Mouse (Mus musculus): ENCODE measurements around the gene Gm5294. TPM values are rescaled to one million over a fixed set of nuclear protein-coding genes. Genes with fewer than 3 reads are reported as not detected.

Gene Gm5294
- not detected in 2 replicates for total RNA-seq (2014; rRNA removed)
- 0.25 TPM in 1 of 2 replicates, not detected in the other for polyA plus RNA-seq (2015; fragmentation: Nextera tagmentation; extraction: Ambion mirVana)

DNA sequence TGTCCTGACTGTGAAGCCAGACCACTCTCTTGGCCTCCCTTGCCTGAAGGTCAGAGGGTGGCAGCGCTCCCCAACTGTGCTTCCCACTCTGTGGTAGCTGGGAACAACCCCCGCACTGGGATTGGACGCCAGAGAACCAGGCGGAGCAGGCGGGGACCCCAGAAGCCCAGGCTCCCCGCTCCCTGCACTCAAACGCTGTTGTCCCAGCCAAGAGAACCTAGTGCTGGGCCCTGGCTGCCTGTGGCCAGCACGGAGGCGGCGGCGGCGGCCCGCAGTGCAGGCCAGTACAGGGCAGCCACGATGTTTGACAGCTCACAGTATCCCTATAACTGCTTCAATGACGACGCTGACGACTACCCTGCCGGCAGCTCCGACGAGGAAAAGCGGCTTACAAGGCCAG is at the start of gene Gm5294:
Gene Gm5294 (plus strand): TSS at position 301 of the 400 bp plus-strand sequence.
- Histone ChIP-seq H3K27ac (ENCODE audit: low read depth, low read length) (no peak within 1 kb of the TSS), H3K9me3 (ENCODE audit: low read length) (no peaks in the 10 kb centered on the region), H3K4me3 (ENCODE audit: low read depth, low read length) (peak within 1 kb of the TSS; percentile 28), H3K4me2 (ENCODE audit: low read depth, low read length, poor library complexity, severe bottlenecking) (peak within 1 kb of the TSS; percentile 49), H3K27me3 (ENCODE audit: insufficient read depth, low read length) (peaks cover 32% of the 10 kb centered on the region), H3K36me3 (ENCODE audit: insufficient read depth, low read length) (no peaks in the 10 kb centered on the region), H3K4me1 (ENCODE audit: insufficient read depth, low read length) (peaks cover 6% of the 10 kb centered on the region; the same call in 1 of the 2 replicates), H3K9ac (replicated peaks; ENCODE audit: low read length, poor library complexity, severe bottlenecking) (no peak within 1 kb of the TSS)
- DNase-seq (ENCODE audit: low spot score), result no peak
- WGBS, result 12% methylated on average over 21 of the region's 21 CpGs
- no peak for ATAC-seq (ENCODE audit: low FRiP score)
- TF ChIP-seq CTCF (IDR thresholded peaks at IDR 0.05), result no peak

- H3K4me1 ChIP-seq (ENCODE audit: insufficient read depth, low read length), result peaks cover 9% of the 10 kb centered on the region
- no peak overlapping the region for H3K9ac ChIP-seq (replicated peaks; ENCODE audit: low read length, poor library complexity, severe bottlenecking)
- H3K4me2 ChIP-seq (ENCODE audit: low read depth, low read length, poor library complexity, severe bottlenecking), result no peak overlapping the region
- peaks cover 47% of the 10 kb centered on the region for H3K36me3 ChIP-seq (ENCODE audit: insufficient read depth, low read length)
- DNase-seq (ENCODE audit: low spot score) (no peak), ATAC-seq (ENCODE audit: low FRiP score) (no peak)
- H3K4me3 ChIP-seq (ENCODE audit: low read depth, low read length), result no peak overlapping the region
- no peaks in the 10 kb centered on the region for H3K9me3 ChIP-seq (ENCODE audit: low read length)
- 94% methylated on average over 5 of the region's 5 CpGs for WGBS
- H3K27me3 ChIP-seq (ENCODE audit: insufficient read depth, low read length), result no peaks in the 10 kb centered on the region
- H3K27ac ChIP-seq (ENCODE audit: low read depth, low read length), result no peak overlapping the region
- no peak for TF ChIP-seq CTCF (IDR thresholded peaks at IDR 0.05)
These were observed 44.8 kb upstream of the Gm5294 start for GRCm38 (mm10) chr5:138775096-138775495.

DNA sequence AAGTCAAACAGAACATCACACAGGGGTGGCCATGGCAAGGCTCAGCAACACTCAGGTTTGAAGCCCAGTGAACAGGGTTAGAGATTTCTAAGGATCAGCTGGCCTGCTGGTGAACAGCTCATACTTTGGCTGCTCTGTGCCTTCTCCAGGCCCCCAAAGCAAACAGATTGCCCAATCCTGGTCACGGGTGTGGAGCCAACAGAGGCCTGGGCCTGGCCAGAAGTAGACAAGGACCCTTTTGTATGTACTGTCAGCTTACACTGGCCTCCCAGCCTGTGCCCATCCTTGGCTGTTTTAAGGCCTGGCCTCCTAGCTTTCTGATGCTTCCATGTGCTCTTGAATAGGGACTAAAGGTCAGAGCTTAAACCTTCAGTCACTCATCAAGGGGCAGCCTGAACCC is 43.5 kb upstream of the Gm5294 start:
- H3K9ac ChIP-seq (replicated peaks; ENCODE audit: low read length, poor library complexity, severe bottlenecking), result no peak overlapping the region
- H3K4me3 ChIP-seq (ENCODE audit: low read depth, low read length), result no peak overlapping the region
- H3K36me3 ChIP-seq (ENCODE audit: insufficient read depth, low read length), result peaks cover 36% of the 10 kb centered on the region
- no peak overlapping the region for H3K4me2 ChIP-seq (ENCODE audit: low read depth, low read length, poor library complexity, severe bottlenecking)
- WGBS, result 69% methylated on average over 1 of the region's 1 CpGs
- H3K4me1 ChIP-seq (ENCODE audit: insufficient read depth, low read length), result peaks cover 9% of the 10 kb centered on the region
- peak; percentile 30 for DNase-seq (ENCODE audit: low spot score)
- no peak overlapping the region for H3K27ac ChIP-seq (ENCODE audit: low read depth, low read length)
- no peak for TF ChIP-seq CTCF (IDR thresholded peaks at IDR 0.05)
- H3K27me3 ChIP-seq (ENCODE audit: insufficient read depth, low read length), result no peaks in the 10 kb centered on the region
- H3K9me3 ChIP-seq (ENCODE audit: low read length), result no peaks in the 10 kb centered on the region
- no peak for ATAC-seq (ENCODE audit: low FRiP score)

GRCm38 (mm10) chr5:138778731-138779463 is 41.0 kb upstream of the Gm5294 start:
- Histone ChIP-seq H3K4me3 (ENCODE audit: low read depth, low read length) (no peak overlapping the region), H3K27ac (ENCODE audit: low read depth, low read length) (peak overlapping the region; percentile 39; the same call in 1 of the 2 replicates), H3K36me3 (ENCODE audit: insufficient read depth, low read length) (peaks cover 25% of the 10 kb centered on the region), H3K9ac (replicated peaks; ENCODE audit: low read length, poor library complexity, severe bottlenecking) (no peak overlapping the region), H3K4me2 (ENCODE audit: low read depth, low read length, poor library complexity, severe bottlenecking) (no peak overlapping the region), H3K9me3 (ENCODE audit: low read length) (no peaks in the 10 kb centered on the region), H3K4me1 (ENCODE audit: insufficient read depth, low read length) (peaks cover 9% of the 10 kb centered on the region), H3K27me3 (ENCODE audit: insufficient read depth, low read length) (no peaks in the 10 kb centered on the region)
- DNase-seq (ENCODE audit: low spot score), result peak; percentile 77
- TF ChIP-seq CTCF (IDR thresholded peaks at IDR 0.05), result no peak
- WGBS, result 37% methylated on average over 9 of the region's 9 CpGs
- ATAC-seq (ENCODE audit: low FRiP score), result no peak

DNA sequence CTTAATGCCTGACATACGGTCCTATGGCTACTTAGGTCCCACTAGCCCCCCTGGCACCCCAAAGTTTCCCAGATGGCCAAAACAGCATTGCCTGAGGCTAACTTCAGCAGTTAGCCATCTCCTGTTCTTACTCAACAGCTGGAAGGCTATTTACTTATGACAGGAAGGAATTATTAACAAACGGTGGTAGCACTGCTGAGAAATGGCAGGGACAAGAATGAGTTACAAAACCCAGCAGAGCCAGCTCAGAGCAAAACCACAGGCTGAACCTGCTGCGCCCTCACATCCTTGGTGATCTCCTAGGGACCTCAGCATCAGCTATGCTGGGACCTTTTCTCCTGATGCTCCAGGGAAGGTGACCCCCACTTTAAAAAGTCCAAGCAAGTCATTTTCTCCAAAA is 40.2 kb upstream of the Gm5294 start:
- DNase-seq (ENCODE audit: low spot score), result no peak
- Histone ChIP-seq H3K9me3 (ENCODE audit: low read length) (no peaks in the 10 kb centered on the region), H3K9ac (replicated peaks; ENCODE audit: low read length, poor library complexity, severe bottlenecking) (no peak overlapping the region), H3K4me3 (ENCODE audit: low read depth, low read length) (no peak overlapping the region), H3K36me3 (ENCODE audit: insufficient read depth, low read length) (peaks cover 27% of the 10 kb centered on the region), H3K27ac (ENCODE audit: low read depth, low read length) (no peak overlapping the region), H3K4me2 (ENCODE audit: low read depth, low read length, poor library complexity, severe bottlenecking) (no peak overlapping the region), H3K4me1 (ENCODE audit: insufficient read depth, low read length) (peaks cover 9% of the 10 kb centered on the region), H3K27me3 (ENCODE audit: insufficient read depth, low read length) (no peaks in the 10 kb centered on the region)
- no peak for ATAC-seq (ENCODE audit: low FRiP score)
- WGBS, result 69% methylated on average over 3 of the region's 3 CpGs
- no peak for TF ChIP-seq CTCF (IDR thresholded peaks at IDR 0.05)

GRCm38 (mm10) chr5:138782697-138783096 is 37.2 kb upstream of the Gm5294 start:
- Histone ChIP-seq H3K4me1 (ENCODE audit: insufficient read depth, low read length) (peaks cover 9% of the 10 kb centered on the region), H3K27ac (ENCODE audit: low read depth, low read length) (no peak overlapping the region), H3K9me3 (ENCODE audit: low read length) (no peaks in the 10 kb centered on the region), H3K4me3 (ENCODE audit: low read depth, low read length) (no peak overlapping the region), H3K27me3 (ENCODE audit: insufficient read depth, low read length) (no peaks in the 10 kb centered on the region), H3K4me2 (ENCODE audit: low read depth, low read length, poor library complexity, severe bottlenecking) (no peak overlapping the region), H3K36me3 (ENCODE audit: insufficient read depth, low read length) (peaks cover 8% of the 10 kb centered on the region), H3K9ac (replicated peaks; ENCODE audit: low read length, poor library complexity, severe bottlenecking) (no peak overlapping the region)
- no peak for TF ChIP-seq CTCF (IDR thresholded peaks at IDR 0.05)
- ATAC-seq (ENCODE audit: low FRiP score), result no peak
- 94% methylated on average over 1 of the region's 1 CpGs for WGBS
- DNase-seq (ENCODE audit: low spot score), result no peak

Measured in midbrain, postnatal 0 days (tissue).